Mouse (Mus musculus): ENCODE results near the gene Oas1c. TPM values are rescaled to one million over a fixed set of nuclear protein-coding genes. Genes with fewer than 3 reads are reported as not detected.

The Oas1c gene
- 15.5 TPM for polyA plus RNA-seq (2017; shearing (Covaris generic))

GRCm38 (mm10) chr5:120811951-120812819, at the start of gene Oas1c:
Gene Oas1c (minus strand): TSS chr5:120812514.

GRCm38 (mm10) chr5:120861121-120861520, 48.8 kb upstream of the Oas1c start, which contains the start of gene Oas1h:
Gene Oas1h (plus strand): TSS chr5:120861421.

GRCm38 (mm10) chr5:120847067-120847466, 34.8 kb upstream of the Oas1c start, which contains the start of gene Oas1f:
Gene Oas1f (plus strand): TSS chr5:120847367.

GRCm38 (mm10) chr5:120795480-120796034, 16.8 kb downstream of the Oas1c start, which contains the start of gene Oas1e:
Gene Oas1e (minus strand): TSS chr5:120795530.

GRCm38 (mm10) chr5:120777478-120777877, 34.8 kb downstream of the Oas1c start, which contains the start of gene Oas3:
Gene Oas3 (minus strand): TSS chr5:120777661.

Other genes starting within 250 kb of the Oas1c start
- gene Tpcn1, start 223.8 kb downstream of the Oas1c start, polyA plus RNA-seq (2017; shearing (Covaris generic)) = 23.2 TPM
- gene Iqcd, start 223.5 kb downstream of the Oas1c start, polyA plus RNA-seq (2017; shearing (Covaris generic)) = 1.2 TPM
- gene Rita1, start 199.9 kb downstream of the Oas1c start, polyA plus RNA-seq (2017; shearing (Covaris generic)) = 6.3 TPM
- gene Ddx54, start 199.8 kb downstream of the Oas1c start, polyA plus RNA-seq (2017; shearing (Covaris generic)) = 89.7 TPM
- gene Cfap73, start 178.3 kb downstream of the Oas1c start, polyA plus RNA-seq (2017; shearing (Covaris generic)) = not detected
- gene Rasal1, start 163.7 kb downstream of the Oas1c start, polyA plus RNA-seq (2017; shearing (Covaris generic)) = 16.3 TPM
- 35.5 TPM for gene Dtx1, start 100.6 kb downstream of the Oas1c start, polyA plus RNA-seq (2017; shearing (Covaris generic))
- gene Oas2, start 62.7 kb downstream of the Oas1c start, polyA plus RNA-seq (2017; shearing (Covaris generic)) = 6.9 TPM
- gene Oas3, start 34.9 kb downstream of the Oas1c start, polyA plus RNA-seq (2017; shearing (Covaris generic)) = 16.4 TPM
- gene Oas1e, start 17.0 kb downstream of the Oas1c start, polyA plus RNA-seq (2017; shearing (Covaris generic)) = not detected
- gene Oas1f, start 34.9 kb upstream of the Oas1c start, polyA plus RNA-seq (2017; shearing (Covaris generic)) = not detected
- not detected for gene Oas1h, start 48.9 kb upstream of the Oas1c start, polyA plus RNA-seq (2017; shearing (Covaris generic))
- 1.1 TPM for gene Oas1g, start 75.1 kb upstream of the Oas1c start, polyA plus RNA-seq (2017; shearing (Covaris generic))
- gene Oas1a, start 95.0 kb upstream of the Oas1c start, polyA plus RNA-seq (2017; shearing (Covaris generic)) = 49.2 TPM
- not detected for gene Oas1d, start 102.0 kb upstream of the Oas1c start, polyA plus RNA-seq (2017; shearing (Covaris generic))
- gene Rph3a, start 197.6 kb upstream of the Oas1c start, polyA plus RNA-seq (2017; shearing (Covaris generic)) = not detected

Data from CD4-positive, CD25-positive, alpha-beta regulatory T cell, adult 9 weeks (primary cell).